Mouse (Mus musculus) kidney, embryonic 16.5 days (tissue): ENCODE measurements around the gene Trappc12. TPM values are rescaled to one million over a fixed set of nuclear protein-coding genes. Genes with fewer than 3 reads are reported as not detected.
A peak's percentile ranks its signal among the peaks of the same experiment; 100 is the strongest.

Source experiments
- ATAC-seq: fragments of 200-750 bp; cut with Nextera tagmentation; 2 replicates; pipeline ENCODE4 v1.8.0; 2017; ENCODE audit warnings: moderate TSS enrichment; ENCODE audit not compliant: low FRiP score, low TSS enrichment
- H3K27ac ChIP-seq: fragments of 300-500 bp; sonication (generic); 2 replicates; pipeline ENCODE4 v1.5.1; 2014; ENCODE audit warnings: low read length
- H3K27me3 ChIP-seq: fragments of 300-500 bp; sonication (generic); 2 replicates; pipeline ENCODE4 v1.6.1; 2014; ENCODE audit warnings: low read length, control low read depth, mixed read lengths; ENCODE audit not compliant: insufficient read depth
- H3K36me3 ChIP-seq: fragments of 300-500 bp; sonication (generic); 2 replicates; pipeline ENCODE4 v1.6.1; 2014; ENCODE audit warnings: low read length, control low read depth, mixed read lengths; ENCODE audit not compliant: insufficient read depth
- H3K4me1 ChIP-seq: fragments of 300-500 bp; sonication (generic); 2 replicates; pipeline ENCODE4 v1.6.1; 2014; ENCODE audit warnings: low read length, control low read depth, mixed read lengths; ENCODE audit not compliant: insufficient read depth
- H3K4me2 ChIP-seq: fragments of 300-500 bp; sonication (generic); replicated peaks from 2 replicates; pipeline ENCODE4 v1.6.1; 2014; ENCODE audit warnings: low read depth, low read length
- H3K4me3 ChIP-seq: fragments of 300-500 bp; sonication (generic); 2 replicates; pipeline ENCODE4 v1.5.1; 2014; ENCODE audit warnings: mild to moderate bottlenecking, low read length
- H3K9ac ChIP-seq: fragments of 300-500 bp; sonication (generic); replicated peaks from 2 replicates; pipeline ENCODE4 v1.6.1; 2014; ENCODE audit warnings: low read length
- H3K9me3 ChIP-seq: fragments of 300-500 bp; sonication (generic); 2 replicates; pipeline ENCODE4 v1.6.1; 2016; ENCODE audit warnings: low read length, control low read depth
- WGBS: fragments of 180-500 bp; shearing (Covaris S2); extraction: QIAGEN DNeasy Blood & Tissue Kit; methylation state at CpG from one replicate; pipeline ENCODE4 v1.1.7; 2014; 5-methylcytosine and 5-hydroxymethylcytosine counted together
- polyA plus RNA-seq: library from polyadenylated mRNA; unstranded; fragments of >200 nt; fragmentation: Nextera tagmentation; extraction: Ambion mirVana; gene quantifications from 2 replicates; pipeline ENCODE4 v1.2.1, GENCODE M21; 2015

Gene Trappc12
- polyA plus RNA-seq, 1 experiment from 2014 or later, result 45.5 TPM

DNA sequence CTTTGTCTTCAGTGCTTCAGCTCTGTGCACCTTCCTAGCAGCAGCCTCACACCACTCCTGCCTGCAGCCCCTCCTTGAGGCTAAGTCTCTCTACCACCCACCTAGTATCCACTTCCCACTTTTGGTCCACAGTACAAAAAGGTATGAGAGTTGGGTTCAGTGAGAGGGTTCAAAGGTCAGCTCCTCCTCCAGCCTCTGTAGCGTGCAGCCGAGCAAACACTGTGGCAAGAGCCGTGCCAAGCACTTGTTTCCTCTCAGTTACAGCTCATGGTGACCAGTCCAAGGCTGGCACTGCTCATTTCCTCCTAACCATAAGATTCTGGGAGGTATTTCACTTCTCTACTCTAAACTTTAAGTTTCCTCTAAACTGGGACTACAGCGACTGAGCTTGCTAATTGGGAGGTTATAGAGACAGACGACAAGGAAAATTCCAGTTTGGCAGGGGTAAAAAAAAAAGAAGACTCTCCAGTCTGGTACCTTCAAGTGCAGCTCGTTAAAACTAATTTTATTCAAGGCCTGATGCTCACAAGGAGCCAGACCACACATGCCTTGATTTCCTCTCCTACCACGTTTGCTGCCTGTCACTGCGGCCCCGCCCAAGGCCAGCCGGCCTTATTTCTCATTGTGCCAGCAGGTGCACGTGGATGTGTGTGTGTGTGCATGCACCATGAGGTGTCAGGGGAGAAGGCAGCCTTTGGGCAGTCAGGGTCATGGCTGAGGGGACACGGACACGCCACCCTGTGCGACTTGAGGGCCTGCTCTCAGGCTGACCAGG is 52.3 kb downstream of the Trappc12 start:
- H3K27me3 ChIP-seq, result no peaks in the 10 kb centered on the region
- H3K4me2 ChIP-seq, result no peak overlapping the region
- ATAC-seq, result no peak
- no peak overlapping the region for H3K9ac ChIP-seq
- peaks cover 4% of the 10 kb centered on the region; the same call in 1 of the 2 replicates for H3K36me3 ChIP-seq
- WGBS, result 71% methylated on average over 14 of the region's 14 CpGs
- H3K27ac ChIP-seq, result no peak overlapping the region
- H3K4me1 ChIP-seq, result peaks cover 8% of the 10 kb centered on the region; the same call in 1 of the 2 replicates
- no peaks in the 10 kb centered on the region for H3K9me3 ChIP-seq
- no peak overlapping the region for H3K4me3 ChIP-seq

GRCm38 (mm10) chr12:28694776-28695175 is 55.5 kb downstream of the Trappc12 start:
- H3K9ac ChIP-seq, result no peak overlapping the region
- H3K4me2 ChIP-seq, result no peak overlapping the region
- 0 out of 2 replicates have a peak, but pooled peaks cover 3% of the 10 kb centered on the region for H3K4me1 ChIP-seq
- no peak overlapping the region for H3K27ac ChIP-seq
- H3K36me3 ChIP-seq, result peaks cover 26% of the 10 kb centered on the region
- H3K4me3 ChIP-seq, result no peak overlapping the region
- no peaks in the 10 kb centered on the region for H3K27me3 ChIP-seq
- 91% methylated on average over 7 of the region's 7 CpGs for WGBS
- no peak for ATAC-seq
- no peaks in the 10 kb centered on the region for H3K9me3 ChIP-seq

GRCm38 (mm10) chr12:28694231-28694630 is 56.0 kb downstream of the Trappc12 start:
- H3K9ac ChIP-seq, result no peak overlapping the region
- H3K4me1 ChIP-seq, result 0 out of 2 replicates have a peak, but pooled peaks cover 3% of the 10 kb centered on the region
- no peak overlapping the region for H3K4me2 ChIP-seq
- H3K36me3 ChIP-seq, result peaks cover 26% of the 10 kb centered on the region
- WGBS, result 78% methylated on average over 2 of the region's 2 CpGs
- H3K27me3 ChIP-seq, result no peaks in the 10 kb centered on the region
- no peak overlapping the region for H3K27ac ChIP-seq
- no peak overlapping the region for H3K4me3 ChIP-seq
- no peaks in the 10 kb centered on the region for H3K9me3 ChIP-seq
- peak; percentile 16; the same call in 1 of the 2 replicates for ATAC-seq

- no peak overlapping the region for H3K27ac ChIP-seq
- peaks cover 31% of the 10 kb centered on the region for H3K36me3 ChIP-seq
- ATAC-seq, result no peak
- H3K9me3 ChIP-seq, result no peaks in the 10 kb centered on the region
- H3K27me3 ChIP-seq, result no peaks in the 10 kb centered on the region
- no peak overlapping the region for H3K9ac ChIP-seq
- H3K4me2 ChIP-seq, result no peak overlapping the region
- H3K4me1 ChIP-seq, result 0 out of 2 replicates have a peak, but pooled peaks cover 3% of the 10 kb centered on the region
- WGBS, result 76% methylated on average over 3 of the region's 3 CpGs
- no peak overlapping the region for H3K4me3 ChIP-seq
Measured at GRCm38 (mm10) chr12:28693738-28694137, 56.5 kb downstream of the Trappc12 start.

DNA sequence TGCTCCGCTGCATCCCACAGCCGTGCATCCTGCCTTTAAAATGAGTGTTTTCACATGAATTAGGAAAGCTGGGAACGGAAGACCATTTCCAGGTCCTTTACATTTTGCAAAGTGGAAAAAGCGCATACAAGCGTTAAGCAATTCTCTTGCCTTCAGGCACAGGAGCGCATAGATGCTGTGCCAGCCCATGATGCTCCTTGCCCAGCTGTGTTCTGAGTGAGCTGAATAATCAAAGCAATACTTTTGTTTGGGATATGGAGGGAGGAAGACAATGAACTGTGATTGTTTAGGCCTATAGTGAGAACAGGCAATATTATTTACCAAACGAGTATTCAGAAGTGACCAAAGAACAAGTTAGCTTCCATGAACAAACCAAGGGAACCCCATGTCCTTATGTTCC is 59.5 kb downstream of the Trappc12 start:
- no peak for ATAC-seq
- H3K27ac ChIP-seq, result no peak overlapping the region
- no peaks in the 10 kb centered on the region for H3K4me1 ChIP-seq
- no peak overlapping the region for H3K9ac ChIP-seq
- no peaks in the 10 kb centered on the region for H3K27me3 ChIP-seq
- H3K4me3 ChIP-seq, result no peak overlapping the region
- no peak overlapping the region for H3K4me2 ChIP-seq
- WGBS, result 92% methylated on average over 7 of the region's 7 CpGs
- H3K9me3 ChIP-seq, result no peaks in the 10 kb centered on the region
- H3K36me3 ChIP-seq, result peaks cover 38% of the 10 kb centered on the region

DNA sequence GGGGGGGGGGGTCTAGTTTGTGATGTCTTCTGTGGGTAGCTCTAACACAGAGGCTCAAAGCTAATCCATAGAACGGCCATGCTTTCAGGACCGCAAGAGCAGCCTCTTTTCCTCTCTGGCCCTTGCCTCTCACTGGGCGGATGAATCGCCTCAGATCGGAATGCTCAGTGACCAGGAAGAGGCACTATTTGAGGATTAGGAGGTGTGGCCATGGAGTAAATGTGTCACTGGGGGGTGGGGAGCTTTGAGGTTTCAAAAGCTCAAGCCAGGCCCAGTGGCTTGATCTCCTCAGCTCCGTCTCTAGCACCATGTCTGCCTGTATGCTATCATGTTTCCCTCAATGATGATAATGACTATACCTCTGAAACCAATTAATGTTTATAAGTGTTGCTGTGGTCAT is 61.3 kb downstream of the Trappc12 start:
- H3K9me3 ChIP-seq, result no peaks in the 10 kb centered on the region
- no peak overlapping the region for H3K27ac ChIP-seq
- WGBS, result 87% methylated on average over 6 of the region's 6 CpGs
- no peak overlapping the region for H3K4me3 ChIP-seq
- H3K36me3 ChIP-seq, result peaks cover 37% of the 10 kb centered on the region
- H3K27me3 ChIP-seq, result no peaks in the 10 kb centered on the region
- no peak overlapping the region for H3K9ac ChIP-seq
- no peak for ATAC-seq
- H3K4me2 ChIP-seq, result no peak overlapping the region
- no peaks in the 10 kb centered on the region for H3K4me1 ChIP-seq

DNA sequence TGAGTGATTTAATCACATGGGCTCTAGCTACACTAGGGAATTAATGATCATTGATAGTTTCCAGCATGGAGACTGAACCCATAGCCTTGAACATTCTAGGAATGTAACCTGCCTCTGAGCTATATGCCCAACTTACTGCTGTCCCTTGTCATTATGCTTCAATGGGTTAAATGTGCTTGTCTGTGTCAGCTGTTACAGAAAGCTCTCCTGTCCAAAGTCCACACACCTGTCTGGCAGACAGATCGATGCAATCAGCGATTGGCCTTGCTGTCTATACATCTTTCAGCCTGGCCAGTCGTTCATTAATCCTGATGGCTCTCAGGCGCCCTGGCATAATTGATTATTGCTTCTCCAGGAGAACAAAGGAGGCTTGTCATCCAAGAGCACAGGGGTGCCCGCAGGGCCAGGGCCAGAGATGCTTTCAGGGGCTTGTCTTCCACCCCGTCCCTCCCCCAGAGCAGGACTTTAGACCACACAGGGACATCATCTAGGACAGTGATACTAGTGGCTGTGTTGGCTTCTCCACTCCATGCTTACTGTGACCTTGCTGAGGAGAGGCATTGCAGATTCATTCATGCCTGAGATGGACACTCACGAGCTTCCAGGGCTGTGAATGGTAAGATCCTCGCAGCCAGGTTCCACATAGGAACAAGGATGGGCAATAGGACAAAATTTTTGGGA is 63.9 kb downstream of the Trappc12 start:
- Histone ChIP-seq H3K27me3 (no peaks in the 10 kb centered on the region), H3K4me1 (no peaks in the 10 kb centered on the region)

DNA sequence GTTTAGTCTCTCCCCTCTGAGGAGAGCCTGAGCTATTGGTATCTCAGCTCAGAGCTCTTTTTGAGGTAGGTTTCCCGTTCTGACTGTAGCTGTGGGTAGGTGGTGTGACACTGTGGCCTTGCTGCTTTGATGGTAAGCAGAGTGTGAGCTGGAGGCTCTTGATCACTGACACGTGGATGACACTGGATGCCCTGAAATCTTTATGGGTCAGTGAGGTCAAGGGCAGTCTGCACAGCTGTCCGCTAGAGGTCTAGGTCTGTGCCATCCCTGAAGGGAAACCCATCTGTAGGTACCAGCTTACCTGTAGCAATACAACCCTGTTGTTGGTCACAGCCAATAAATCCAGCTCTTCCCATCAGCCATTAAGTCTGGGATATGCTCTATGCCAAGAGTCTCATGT is 64.5 kb downstream of the Trappc12 start:
- ATAC-seq, result no peak
- no peaks in the 10 kb centered on the region for H3K27me3 ChIP-seq

More for the DNA sequence above, 63.9 kb downstream of the Trappc12 start:
- WGBS, result 67% methylated on average over 8 of the region's 8 CpGs
- no peak for ATAC-seq
- H3K4me3 ChIP-seq, result no peak overlapping the region
- no peak overlapping the region for H3K4me2 ChIP-seq
- peaks cover 40% of the 10 kb centered on the region for H3K36me3 ChIP-seq
- H3K9me3 ChIP-seq, result no peaks in the 10 kb centered on the region
- no peak overlapping the region for H3K27ac ChIP-seq
- H3K9ac ChIP-seq, result no peak overlapping the region

GRCm38 (mm10) chr12:28684674-28685073 is 65.6 kb downstream of the Trappc12 start:
- Histone ChIP-seq H3K9ac (no peak overlapping the region), H3K27ac (no peak overlapping the region), H3K9me3 (no peaks in the 10 kb centered on the region), H3K27me3 (no peaks in the 10 kb centered on the region), H3K36me3 (peaks cover 34% of the 10 kb centered on the region), H3K4me1 (no peaks in the 10 kb centered on the region), H3K4me2 (no peak overlapping the region), H3K4me3 (no peak overlapping the region)
- WGBS, result 90% methylated on average over 1 of the region's 1 CpGs
- ATAC-seq, result no peak

More for the DNA sequence above, 64.5 kb downstream of the Trappc12 start:
- Histone ChIP-seq H3K4me2 (no peak overlapping the region), H3K36me3 (peaks cover 37% of the 10 kb centered on the region), H3K9me3 (no peaks in the 10 kb centered on the region), H3K9ac (no peak overlapping the region), H3K27ac (no peak overlapping the region), H3K4me1 (no peaks in the 10 kb centered on the region), H3K4me3 (no peak overlapping the region)
- WGBS, result 39% methylated on average over 3 of the region's 3 CpGs

- Histone ChIP-seq H3K9me3 (peaks cover 5% of the 10 kb centered on the region; the same call in 1 of the 2 replicates), H3K27ac (peak overlapping the region; percentile 96), H3K9ac (peak overlapping the region; percentile 79), H3K4me2 (peak overlapping the region; percentile 61), H3K27me3 (no peaks in the 10 kb centered on the region), H3K4me3 (peak overlapping the region; percentile 69), H3K36me3 (peaks cover 27% of the 10 kb centered on the region), H3K4me1 (peaks cover 10% of the 10 kb centered on the region)
- WGBS, result 65% methylated on average over 5 of the region's 5 CpGs
- no peak for ATAC-seq
Measured at GRCm38 (mm10) chr12:28675925-28676209, 74.4 kb downstream of the Trappc12 start.
